Comparison of ENCODE assay signal across 8 mouse cellular contexts in genomic region chr11:75092656-75093055, GRCm38 (mm10).
A peak's percentile ranks its signal among the peaks of the same experiment; 100 is the strongest.
DNase-seq lines count a peak whose midpoint lies in the region; ATAC-seq and TF ChIP-seq lines count a peak whose summit lies in the region.

No protein-coding gene starts in this region.

- H3K4me2 ChIP-seq in midbrain, postnatal 0 days (ENCODE audit: low read depth, low read length, poor library complexity, severe bottlenecking): no peak overlapping the region
- H3K4me2 ChIP-seq in midbrain, embryonic 15.5 days: no peak overlapping the region
- H3K4me2 ChIP-seq in embryonic facial prominence, embryonic 14.5 days (ENCODE audit: low read depth, low read length): no peak overlapping the region
- H3K4me2 ChIP-seq in forebrain, embryonic 14.5 days (ENCODE audit: low read length): no peak overlapping the region
- H3K4me2 ChIP-seq in forebrain, postnatal 0 days (ENCODE audit: low read depth): no peak overlapping the region

- H3K27me3 ChIP-seq in midbrain, postnatal 0 days (ENCODE audit: insufficient read depth, low read length): no peaks in the 10 kb centered on the region
- no peaks in the 10 kb centered on the region for H3K27me3 ChIP-seq in midbrain, embryonic 15.5 days (replicated peaks)
- no peaks in the 10 kb centered on the region for H3K27me3 ChIP-seq in embryonic facial prominence, embryonic 14.5 days (replicated peaks; ENCODE audit: control insufficient read depth, insufficient read depth, low read length)
- H3K27me3 ChIP-seq in forebrain, embryonic 14.5 days (replicated peaks; ENCODE audit: control insufficient read depth, insufficient read depth, low read length): no peaks in the 10 kb centered on the region
- H3K27me3 ChIP-seq in forebrain, postnatal 0 days (ENCODE audit: insufficient read depth, low read length): no peaks in the 10 kb centered on the region

- 55% methylated on average over 5 of the region's 5 CpGs for WGBS in midbrain, postnatal 0 days
- 73% methylated on average over 5 of the region's 5 CpGs for WGBS in midbrain, embryonic 15.5 days
- WGBS in embryonic facial prominence, embryonic 14.5 days: 52% methylated on average over 5 of the region's 5 CpGs
- WGBS in forebrain, embryonic 14.5 days: 79% methylated on average over 5 of the region's 5 CpGs
- WGBS in forebrain, postnatal 0 days: 70% methylated on average over 5 of the region's 5 CpGs

- no peaks in the 10 kb centered on the region for H3K36me3 ChIP-seq in midbrain, postnatal 0 days (ENCODE audit: insufficient read depth, low read length)
- no peaks in the 10 kb centered on the region for H3K36me3 ChIP-seq in midbrain, embryonic 15.5 days (replicated peaks)
- H3K36me3 ChIP-seq in embryonic facial prominence, embryonic 14.5 days (ENCODE audit: control insufficient read depth, insufficient read depth, low read length): no peaks in the 10 kb centered on the region
- no peaks in the 10 kb centered on the region for H3K36me3 ChIP-seq in forebrain, embryonic 14.5 days (ENCODE audit: control insufficient read depth, insufficient read depth, low read length)
- peaks cover 2% of the 10 kb centered on the region; the same call in 1 of the 2 replicates for H3K36me3 ChIP-seq in forebrain, postnatal 0 days (ENCODE audit: insufficient read depth)

- H3K4me3 ChIP-seq in midbrain, postnatal 0 days (ENCODE audit: low read depth, low read length): no peak overlapping the region
- H3K4me3 ChIP-seq in midbrain, embryonic 15.5 days: no peak overlapping the region
- H3K4me3 ChIP-seq in embryonic facial prominence, embryonic 14.5 days (ENCODE audit: low read depth, low read length): no peak overlapping the region
- no peak overlapping the region for H3K4me3 ChIP-seq in forebrain, embryonic 14.5 days (ENCODE audit: low read depth, low read length)
- H3K4me3 ChIP-seq in forebrain, postnatal 0 days (ENCODE audit: low read depth, low read length): no peak overlapping the region

- peak; percentile 21 for DNase-seq in midbrain, postnatal 0 days (ENCODE audit: low spot score)
- DNase-seq in embryonic facial prominence, embryonic 14.5 days (ENCODE audit: low spot score): peak; percentile 9
- DNase-seq in kidney, adult 11 months: peak; percentile 14
- DNase-seq in forebrain, embryonic 14.5 days (ENCODE audit: low spot score): no peak
- DNase-seq in forebrain, postnatal 0 days: no peak

- no peak overlapping the region for H3K9ac ChIP-seq in midbrain, postnatal 0 days (replicated peaks; ENCODE audit: low read length, poor library complexity, severe bottlenecking)
- H3K9ac ChIP-seq in midbrain, embryonic 15.5 days: no peak overlapping the region
- H3K9ac ChIP-seq in embryonic facial prominence, embryonic 14.5 days (ENCODE audit: low read depth, low read length): no peak overlapping the region
- no peak overlapping the region for H3K9ac ChIP-seq in forebrain, embryonic 14.5 days (ENCODE audit: low read length)
- no peak overlapping the region for H3K9ac ChIP-seq in forebrain, postnatal 0 days

- TF ChIP-seq CTCF in midbrain, postnatal 0 days (IDR thresholded peaks at IDR 0.05): no peak
- TF ChIP-seq CTCF in forebrain, postnatal 0 days (IDR thresholded peaks at IDR 0.05; ENCODE audit: low read depth): no peak

- H3K4me1 ChIP-seq in midbrain, postnatal 0 days (ENCODE audit: insufficient read depth, low read length): no peaks in the 10 kb centered on the region
- H3K4me1 ChIP-seq in midbrain, embryonic 15.5 days: no peaks in the 10 kb centered on the region
- H3K4me1 ChIP-seq in embryonic facial prominence, embryonic 14.5 days (ENCODE audit: control insufficient read depth, insufficient read depth, low read length): 0 out of 2 replicates have a peak, but pooled peaks cover 3% of the 10 kb centered on the region
- no peaks in the 10 kb centered on the region for H3K4me1 ChIP-seq in forebrain, embryonic 14.5 days (ENCODE audit: control insufficient read depth, insufficient read depth, low read length)
- no peaks in the 10 kb centered on the region for H3K4me1 ChIP-seq in forebrain, postnatal 0 days (ENCODE audit: insufficient read depth)

- no peak overlapping the region for H3K27ac ChIP-seq in midbrain, postnatal 0 days (ENCODE audit: low read depth, low read length)
- H3K27ac ChIP-seq in midbrain, embryonic 15.5 days: no peak overlapping the region
- no peak overlapping the region for H3K27ac ChIP-seq in embryonic facial prominence, embryonic 14.5 days (replicated peaks; ENCODE audit: low read depth, low read length)
- no peak overlapping the region for H3K27ac ChIP-seq in forebrain, embryonic 14.5 days (ENCODE audit: low read depth, low read length)
- H3K27ac ChIP-seq in forebrain, postnatal 0 days (ENCODE audit: low read depth, low read length): no peak overlapping the region

- ATAC-seq in midbrain, postnatal 0 days (ENCODE audit: low FRiP score): no peak
- ATAC-seq in midbrain, embryonic 15.5 days (replicated peaks): no peak
- no peak for ATAC-seq in embryonic facial prominence, embryonic 14.5 days (ENCODE audit: low read depth)
- peak; percentile 52 for ATAC-seq in megakaryocyte progenitor cell, adult 5-6 weeks (replicated peaks; ENCODE audit: poor library complexity)
- ATAC-seq in forebrain, embryonic 14.5 days: no peak
- no peak for ATAC-seq in forebrain, postnatal 0 days
- no peak for ATAC-seq in CD4-positive, CD25-positive, alpha-beta regulatory T cell, adult 4 months

- no peaks in the 10 kb centered on the region for H3K9me3 ChIP-seq in midbrain, postnatal 0 days (ENCODE audit: low read length)
- no peaks in the 10 kb centered on the region for H3K9me3 ChIP-seq in midbrain, embryonic 15.5 days
- H3K9me3 ChIP-seq in embryonic facial prominence, embryonic 14.5 days (ENCODE audit: control insufficient read depth, low read length): no peaks in the 10 kb centered on the region
- H3K9me3 ChIP-seq in forebrain, embryonic 14.5 days (replicated peaks; ENCODE audit: control insufficient read depth, low read length): no peaks in the 10 kb centered on the region
- no peaks in the 10 kb centered on the region for H3K9me3 ChIP-seq in forebrain, postnatal 0 days (ENCODE audit: low read length)

Comparison
In these comparisons a context has a peak if more than half of its experiments do, and no peak if none do; other contexts are left out.
1. DNase-seq: peak in midbrain, postnatal 0 days (single experiment), embryonic facial prominence, embryonic 14.5 days (single experiment) and kidney, adult 11 months (single experiment); none in forebrain, embryonic 14.5 days (single experiment) and forebrain, postnatal 0 days (single experiment).